Mouse (Mus musculus) midbrain, embryonic 13.5 days (tissue): ENCODE results near the gene Pdhb. TPM values are rescaled to one million over a fixed set of nuclear protein-coding genes. Genes with fewer than 3 reads are reported as not detected.

Source experiments
- ATAC-seq: fragments of 200-750 bp; cut with Nextera tagmentation; 2 replicates; pipeline ENCODE4 v1.8.0; 2017; ENCODE audit warnings: mild to moderate bottlenecking, moderate TSS enrichment, moderate library complexity
- H3K27ac ChIP-seq: fragments of 300-500 bp; sonication (generic); 2 replicates; pipeline ENCODE4 v1.5.1; 2015; ENCODE audit warnings: inconsistent platforms, mild to moderate bottlenecking, moderate library complexity
- H3K27me3 ChIP-seq: fragments of 300-500 bp; sonication (generic); 2 replicates; pipeline ENCODE4 v1.6.1; 2015; ENCODE audit warnings: mild to moderate bottlenecking, inconsistent platforms
- H3K36me3 ChIP-seq: fragments of 300-500 bp; sonication (generic); 2 replicates; pipeline ENCODE4 v1.6.1; 2015; ENCODE audit warnings: mild to moderate bottlenecking, inconsistent platforms
- H3K4me1 ChIP-seq: fragments of 300-500 bp; sonication (generic); replicated peaks from 2 replicates; pipeline ENCODE4 v1.6.1; 2015; ENCODE audit warnings: inconsistent platforms
- H3K4me2 ChIP-seq: fragments of 300-500 bp; sonication (generic); replicated peaks from 2 replicates; pipeline ENCODE4 v1.6.1; 2015; ENCODE audit warnings: moderate library complexity, mild to moderate bottlenecking, inconsistent platforms
- H3K4me3 ChIP-seq: fragments of 300-500 bp; sonication (generic); replicated peaks from 2 replicates; pipeline ENCODE4 v1.5.1; 2015; ENCODE audit warnings: mild to moderate bottlenecking, inconsistent platforms
- H3K9ac ChIP-seq: fragments of 300-500 bp; sonication (generic); replicated peaks from 2 replicates; pipeline ENCODE4 v1.6.1; 2015; ENCODE audit warnings: mild to moderate bottlenecking, inconsistent platforms
- H3K9me3 ChIP-seq: fragments of 300-500 bp; sonication (generic); 2 replicates; pipeline ENCODE4 v1.6.1; 2016; ENCODE audit warnings: mild to moderate bottlenecking, inconsistent platforms
- WGBS: fragments of 180-500 bp; shearing (Covaris S2); methylation state at CpG from one replicate; pipeline ENCODE4 v1.1.7; 2015; 5-methylcytosine and 5-hydroxymethylcytosine counted together
- polyA plus RNA-seq: library from polyadenylated mRNA; unstranded; fragments of >200 nt; fragmentation: Nextera tagmentation; extraction: Ambion mirVana; gene quantifications from 2 replicates; pipeline ENCODE4 v1.2.1, GENCODE M21; 2015

Pdhb gene
- polyA plus RNA-seq, 1 experiment from 2014 or later, result 254 TPM

DNA sequence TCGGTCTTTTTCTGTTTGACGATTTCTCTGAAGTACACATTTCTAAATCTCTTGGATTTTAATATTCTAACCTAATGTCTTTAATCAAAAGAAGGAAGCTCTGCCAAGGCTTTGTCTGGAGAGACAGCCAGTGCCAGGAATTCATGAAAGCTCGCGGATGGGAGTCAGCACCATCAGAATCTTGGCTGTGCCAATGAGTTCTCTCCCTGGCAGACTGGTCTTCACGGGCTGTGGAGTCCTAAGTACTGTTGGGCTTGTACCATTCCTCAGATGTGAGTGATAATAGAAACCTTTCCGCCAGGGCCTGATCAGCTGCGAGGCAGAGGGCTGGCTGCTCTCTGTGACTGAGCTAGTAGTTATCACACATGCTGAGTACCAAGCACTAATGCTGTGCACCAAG, 49.7 kb downstream of the Pdhb start:
- Histone ChIP-seq H3K4me2 (no peak overlapping the region), H3K9me3 (no peaks in the 10 kb centered on the region), H3K27me3 (no peaks in the 10 kb centered on the region), H3K4me3 (no peak overlapping the region), H3K9ac (no peak overlapping the region), H3K36me3 (peaks cover 40% of the 10 kb centered on the region), H3K4me1 (no peaks in the 10 kb centered on the region), H3K27ac (no peak overlapping the region)
- WGBS, result 94% methylated on average over 7 of the region's 7 CpGs
- no peak for ATAC-seq

GRCm38 (mm10) chr14:8119904-8120303, 52.9 kb downstream of the Pdhb start:
- H3K4me1 ChIP-seq, result no peaks in the 10 kb centered on the region
- 86% methylated on average over 3 of the region's 3 CpGs for WGBS
- H3K9me3 ChIP-seq, result no peaks in the 10 kb centered on the region
- ATAC-seq, result no peak
- no peak overlapping the region for H3K4me2 ChIP-seq
- H3K27ac ChIP-seq, result no peak overlapping the region
- no peak overlapping the region for H3K4me3 ChIP-seq
- peaks cover 25% of the 10 kb centered on the region for H3K36me3 ChIP-seq
- H3K27me3 ChIP-seq, result no peaks in the 10 kb centered on the region
- H3K9ac ChIP-seq, result no peak overlapping the region

DNA sequence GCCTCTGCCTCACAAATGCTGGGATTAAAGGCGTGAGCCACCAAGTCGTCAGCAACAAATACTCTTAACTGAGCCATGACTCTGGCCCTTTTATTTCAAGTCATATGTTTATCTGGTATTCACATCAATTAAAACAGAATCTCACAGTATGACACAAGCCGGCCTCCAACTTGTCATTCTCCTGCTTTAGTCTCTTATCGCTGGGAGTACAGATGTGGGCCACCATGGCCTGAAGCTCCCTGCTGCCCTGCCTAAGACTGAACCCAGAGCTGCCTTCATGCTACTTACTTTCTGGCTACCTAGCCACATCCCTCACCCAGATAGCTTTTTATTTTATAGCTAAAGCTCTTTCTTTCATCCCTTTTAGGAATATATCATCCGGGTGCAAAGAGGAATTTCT, 53.4 kb downstream of the Pdhb start:
- Histone ChIP-seq H3K36me3 (peaks cover 25% of the 10 kb centered on the region), H3K4me3 (no peak overlapping the region), H3K9ac (no peak overlapping the region), H3K4me1 (no peaks in the 10 kb centered on the region), H3K9me3 (no peaks in the 10 kb centered on the region), H3K27ac (no peak overlapping the region), H3K27me3 (no peaks in the 10 kb centered on the region), H3K4me2 (no peak overlapping the region)
- 90% methylated on average over 5 of the region's 5 CpGs for WGBS
- ATAC-seq, result no peak

DNA sequence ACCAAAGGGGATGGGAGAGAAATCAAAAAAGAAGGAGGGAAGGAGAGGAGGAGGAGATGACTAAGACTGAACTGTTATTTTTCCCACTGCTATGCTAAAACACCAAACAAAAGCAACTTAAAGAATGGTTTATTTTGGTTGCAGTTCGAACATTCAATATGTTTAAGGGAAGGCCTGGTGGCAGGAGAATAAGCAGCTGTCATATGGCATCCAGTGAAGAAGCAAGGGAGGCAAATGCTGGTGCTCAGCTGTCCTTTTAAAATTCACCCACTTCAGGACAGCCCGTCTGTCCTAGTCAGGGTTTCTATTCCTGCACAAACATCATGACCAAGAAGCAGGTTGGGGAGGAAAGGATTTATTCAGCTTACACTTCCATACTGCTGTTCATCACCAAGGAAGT, 55.5 kb downstream of the Pdhb start:
- Histone ChIP-seq H3K4me3 (no peak overlapping the region), H3K27ac (no peak overlapping the region), H3K9ac (no peak overlapping the region), H3K27me3 (no peaks in the 10 kb centered on the region), H3K4me2 (no peak overlapping the region), H3K9me3 (no peaks in the 10 kb centered on the region), H3K4me1 (no peaks in the 10 kb centered on the region), H3K36me3 (peaks cover 10% of the 10 kb centered on the region; the same call in 1 of the 2 replicates)
- WGBS, result 94% methylated on average over 2 of the region's 2 CpGs
- no peak for ATAC-seq

Other genes starting within 250 kb of the Pdhb start
- gene Gm45521, start 215.7 kb downstream of the Pdhb start, polyA plus RNA-seq, result 0.42 TPM in 1 of 2 replicates, not detected in the other
- 0.03 and 0.10 TPM in 2 replicates for gene Dnase1l3, start 178.5 kb downstream of the Pdhb start, polyA plus RNA-seq
- 25.9 and 28.4 TPM in 2 replicates for gene Abhd6, start 170.1 kb downstream of the Pdhb start, polyA plus RNA-seq
- gene Rpp14, start 92.7 kb downstream of the Pdhb start, polyA plus RNA-seq, result 47.9 and 52.4 TPM in 2 replicates
- 49.2 and 50.2 TPM in 2 replicates for gene Pxk, start 74.8 kb downstream of the Pdhb start, polyA plus RNA-seq
- gene Kctd6, start 41.1 kb upstream of the Pdhb start, polyA plus RNA-seq, result 4.6 and 5.2 TPM in 2 replicates
- gene Acox2, start 86.3 kb upstream of the Pdhb start, polyA plus RNA-seq, result not detected in 2 replicates
- gene Fam107a, start 145.0 kb upstream of the Pdhb start, polyA plus RNA-seq, result 0.19 and 0.23 TPM in 2 replicates
- not detected in 2 replicates for gene Oit1, start 205.7 kb upstream of the Pdhb start, polyA plus RNA-seq